Mouse (Mus musculus): ENCODE results near the gene Bcs1l. TPM values are rescaled to one million over a fixed set of nuclear protein-coding genes. Genes with fewer than 3 reads are reported as not detected.
A peak's percentile ranks its signal among the peaks of the same experiment; 100 is the strongest.

Gene Bcs1l
- polyA plus RNA-seq, 1 experiment from 2014 or later: 15.2 TPM

DNA sequence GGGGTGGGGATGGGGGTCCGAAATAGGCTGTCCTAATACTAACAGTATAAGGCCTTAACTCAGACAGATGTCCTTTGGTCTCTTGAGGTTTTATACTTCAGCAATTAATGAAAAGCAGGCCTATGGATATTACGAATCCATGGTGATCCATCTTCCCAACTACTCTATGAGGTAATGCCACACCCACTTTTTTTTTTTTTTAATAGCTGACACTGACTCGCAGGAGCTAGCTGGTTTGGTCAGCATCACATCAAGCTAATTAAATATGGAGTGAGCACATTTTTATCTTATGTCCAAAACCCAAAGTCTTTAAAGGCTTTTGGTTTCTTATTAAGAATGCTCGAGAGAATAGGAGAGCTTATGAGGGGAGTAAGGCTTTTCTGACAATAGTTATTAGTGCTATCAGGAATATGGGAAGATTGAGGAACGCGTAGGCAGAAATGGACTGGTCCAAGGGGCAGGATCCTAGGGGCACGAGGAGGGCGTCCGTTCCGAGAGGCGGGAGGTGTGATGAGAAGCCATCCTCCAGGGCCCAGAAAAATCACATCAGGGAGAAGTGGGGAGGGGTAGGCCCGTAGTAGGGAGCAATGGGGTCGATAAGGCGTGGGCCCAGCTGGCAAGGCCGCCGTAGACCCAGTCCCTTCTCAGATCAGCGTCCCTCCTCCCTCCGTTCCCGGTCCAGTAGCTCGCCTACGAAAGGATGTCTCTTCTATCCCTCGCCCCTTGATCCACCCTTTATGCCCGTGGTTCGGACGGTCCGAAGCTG, 12.6 kb downstream of the Bcs1l start:
- 9% methylated on average over 26 of the region's 26 CpGs for WGBS
- Histone ChIP-seq H3K4me2 (replicated peaks) (peak overlapping the region; percentile 74), H3K27ac (0 out of 2 replicates have a peak overlapping the region, but pooled peaks have one; percentile 17), H3K27me3 (no peaks in the 10 kb centered on the region), H3K4me1 (peaks cover 11% of the 10 kb centered on the region), H3K4me3 (peak overlapping the region; percentile 89), H3K9me3 (no peaks in the 10 kb centered on the region), H3K9ac (peak overlapping the region; percentile 82), H3K36me3 (peaks cover 33% of the 10 kb centered on the region)
- ATAC-seq (ENCODE audit: insufficient number of reproducible peaks, insufficient read depth, low FRiP score, low TSS enrichment): peak; percentile 58; the same call in 1 of the 2 replicates

DNA sequence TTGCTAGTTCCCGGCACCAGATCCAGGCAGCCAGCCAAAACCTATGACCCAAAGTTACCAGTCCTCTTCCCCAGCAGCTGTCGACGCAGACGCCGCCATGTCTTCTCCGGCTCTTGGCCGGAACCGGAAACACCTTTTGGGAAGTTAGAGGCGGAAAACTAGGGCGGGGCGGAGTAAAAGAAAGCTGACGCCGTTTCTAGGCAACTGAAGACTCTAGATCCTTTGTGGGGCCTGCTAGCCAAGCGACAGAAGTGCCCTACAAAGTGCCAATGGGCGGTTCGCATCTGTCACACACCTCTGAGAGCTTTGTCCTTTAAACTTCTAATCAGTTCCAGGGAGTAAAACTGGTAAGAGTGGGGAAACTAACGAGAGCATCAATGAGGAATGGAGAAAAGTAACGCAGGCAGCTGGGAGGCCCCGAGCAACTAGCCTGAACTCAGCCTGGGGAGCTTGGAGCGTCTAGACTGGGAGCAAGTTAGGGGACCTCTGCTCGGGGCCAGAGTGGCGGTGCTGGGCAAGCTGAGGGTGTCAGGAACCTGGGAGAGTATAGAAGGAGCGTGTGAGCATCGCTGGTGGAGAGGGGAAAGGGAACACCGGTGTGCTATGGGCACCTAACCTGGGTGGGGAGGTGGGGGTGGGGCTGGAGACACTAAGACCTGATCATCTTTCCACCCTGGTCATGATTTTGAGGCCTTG, 13.3 kb downstream of the Bcs1l start, which contains the start of the genes Rnf25 and Stk36:
Gene Rnf25 (minus strand): TSS at position 131 of the 696 bp plus-strand sequence.
Gene Stk36 (plus strand): TSS at position 179 of the 696 bp plus-strand sequence.
- WGBS: 11% methylated on average over 25 of the region's 25 CpGs
- Histone ChIP-seq H3K9ac (peak within 1 kb of the TSS; percentile 82), H3K4me2 (replicated peaks) (peak within 1 kb of the TSS; percentile 74), H3K27ac (0 out of 2 replicates have a peak within 1 kb of the TSS, but pooled peaks have one; percentile 17), H3K4me1 (peaks cover 11% of the 10 kb centered on the region), H3K36me3 (peaks cover 31% of the 10 kb centered on the region), H3K9me3 (no peaks in the 10 kb centered on the region), H3K27me3 (no peaks in the 10 kb centered on the region), H3K4me3 (peak within 1 kb of the TSS; percentile 89)
- peak; percentile 83 for ATAC-seq (ENCODE audit: insufficient number of reproducible peaks, insufficient read depth, low FRiP score, low TSS enrichment)

DNA sequence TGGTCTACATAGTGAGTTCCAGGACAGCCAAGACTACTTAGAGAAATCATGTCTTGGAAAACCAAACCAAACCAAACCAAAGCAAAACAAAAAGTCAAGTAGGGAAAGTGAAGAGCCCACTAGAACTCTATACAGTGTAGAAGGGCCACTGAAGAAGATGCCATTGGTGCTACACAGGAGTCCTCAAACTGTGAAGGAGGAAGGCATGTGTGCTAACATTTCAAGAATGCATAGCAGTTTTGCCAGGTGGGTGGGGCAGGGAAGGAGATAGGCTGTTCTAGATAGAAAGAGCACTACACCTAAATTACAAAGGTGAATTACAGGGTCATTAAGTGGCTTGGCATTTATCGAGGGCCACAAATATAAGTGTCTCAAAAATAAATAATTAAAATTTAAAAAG, 36.1 kb downstream of the Bcs1l start:
- 92% methylated on average over 1 of the region's 1 CpGs for WGBS
- H3K36me3 ChIP-seq: peaks cover 31% of the 10 kb centered on the region

DNA sequence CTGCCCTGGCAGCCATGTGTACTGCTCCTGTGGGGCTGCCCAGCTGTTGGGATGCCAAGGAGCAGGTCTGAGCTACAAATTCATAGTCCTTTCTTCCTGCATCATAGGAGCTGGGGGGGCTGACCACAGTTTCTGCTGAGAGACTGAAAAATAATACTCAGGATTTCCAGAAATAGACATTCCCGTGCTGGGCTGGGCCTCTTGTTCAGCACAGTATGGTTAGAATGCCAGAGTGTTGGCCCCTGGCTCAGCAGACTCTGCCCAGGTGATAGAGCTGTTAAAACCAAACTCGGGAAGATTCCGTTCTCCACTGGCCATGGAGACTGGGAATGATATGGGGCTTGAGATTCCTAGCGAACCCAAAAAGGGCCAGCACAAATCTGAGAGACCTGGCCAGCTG, 38.0 kb downstream of the Bcs1l start:
- H3K4me3 ChIP-seq: no peak overlapping the region
- WGBS: 84% methylated on average over 4 of the region's 4 CpGs
- H3K27me3 ChIP-seq: no peaks in the 10 kb centered on the region
- no peak overlapping the region for H3K27ac ChIP-seq
- no peak for ATAC-seq (ENCODE audit: insufficient number of reproducible peaks, insufficient read depth, low FRiP score, low TSS enrichment)
- no peaks in the 10 kb centered on the region for H3K9me3 ChIP-seq
- no peaks in the 10 kb centered on the region for H3K4me1 ChIP-seq
- no peak overlapping the region for H3K9ac ChIP-seq
- H3K4me2 ChIP-seq (replicated peaks): no peak overlapping the region
- peaks cover 31% of the 10 kb centered on the region for H3K36me3 ChIP-seq

More for the DNA sequence above, 36.1 kb downstream of the Bcs1l start:
- no peak overlapping the region for H3K27ac ChIP-seq
- H3K4me3 ChIP-seq: no peak overlapping the region
- no peaks in the 10 kb centered on the region for H3K4me1 ChIP-seq
- no peaks in the 10 kb centered on the region for H3K9me3 ChIP-seq
- H3K4me2 ChIP-seq (replicated peaks): no peak overlapping the region
- no peaks in the 10 kb centered on the region for H3K27me3 ChIP-seq
- H3K9ac ChIP-seq: no peak overlapping the region
- no peak for ATAC-seq (ENCODE audit: insufficient number of reproducible peaks, insufficient read depth, low FRiP score, low TSS enrichment)

DNA sequence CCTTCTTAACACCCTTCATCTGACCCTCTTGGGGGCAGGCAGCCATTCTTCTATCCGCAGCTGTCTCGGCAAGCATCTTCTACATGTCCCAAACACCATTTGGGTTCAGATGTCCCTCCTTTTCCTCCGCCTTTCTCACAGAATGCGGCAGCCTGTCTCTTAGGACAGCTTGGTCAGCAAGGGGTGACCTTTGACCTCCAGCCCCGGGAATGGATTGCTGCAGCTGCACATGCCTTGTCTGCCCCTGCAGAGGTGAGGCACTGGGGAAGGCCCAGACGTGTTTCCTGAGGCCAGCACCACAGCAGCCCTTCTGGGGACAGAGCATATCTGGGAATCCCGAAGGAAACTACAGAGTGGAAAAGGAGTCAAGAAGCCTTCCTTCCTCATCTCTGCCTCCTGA, 39.9 kb downstream of the Bcs1l start:
- WGBS: 28% methylated on average over 7 of the region's 7 CpGs
- Histone ChIP-seq H3K4me3 (no peak overlapping the region), H3K4me2 (replicated peaks) (no peak overlapping the region), H3K36me3 (peaks cover 31% of the 10 kb centered on the region), H3K4me1 (no peaks in the 10 kb centered on the region), H3K9ac (no peak overlapping the region), H3K27ac (no peak overlapping the region), H3K27me3 (no peaks in the 10 kb centered on the region), H3K9me3 (no peaks in the 10 kb centered on the region)
- no peak for ATAC-seq (ENCODE audit: insufficient number of reproducible peaks, insufficient read depth, low FRiP score, low TSS enrichment)

DNA sequence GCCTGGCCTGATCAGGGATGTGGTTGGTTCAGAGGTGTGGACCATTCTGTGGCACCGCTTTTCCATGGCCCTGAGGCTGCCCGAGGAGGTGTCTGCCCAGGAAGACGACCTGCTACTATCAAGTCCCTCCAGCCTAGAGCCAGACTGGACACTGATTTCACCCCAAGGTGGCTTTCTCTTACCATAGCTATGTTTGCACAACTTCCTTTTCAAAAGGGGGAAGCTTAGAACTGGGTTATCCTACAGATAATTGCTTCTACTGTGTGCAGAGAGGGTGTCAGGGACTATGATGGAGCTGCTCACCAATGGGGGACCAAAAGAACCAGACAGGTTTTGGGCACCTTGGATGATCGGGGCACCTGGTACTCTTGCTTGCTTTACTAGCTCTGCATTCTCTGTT, 44.6 kb downstream of the Bcs1l start:
- Histone ChIP-seq H3K27ac (no peak overlapping the region), H3K36me3 (peaks cover 25% of the 10 kb centered on the region), H3K9ac (no peak overlapping the region), H3K4me3 (no peak overlapping the region), H3K27me3 (no peaks in the 10 kb centered on the region), H3K4me2 (replicated peaks) (no peak overlapping the region), H3K4me1 (no peaks in the 10 kb centered on the region), H3K9me3 (no peaks in the 10 kb centered on the region)
- ATAC-seq (ENCODE audit: insufficient number of reproducible peaks, insufficient read depth, low FRiP score, low TSS enrichment): no peak
- 88% methylated on average over 4 of the region's 4 CpGs for WGBS

Small RNA genes within 50 kb of the gene (microRNA-seq; reads per million reads assigned to microRNA genes)
- gene Gm25035: not detected

Other genes starting within 250 kb of the Bcs1l start
- 0.93 and 0.98 TPM in 2 replicates for gene Catip, start 226.2 kb upstream of the Bcs1l start, polyA plus RNA-seq (2016; fragmentation: Nextera tagmentation; extraction: Ambion mirVana)
- gene Slc11a1, start 213.1 kb upstream of the Bcs1l start, polyA plus RNA-seq (2016; fragmentation: Nextera tagmentation; extraction: Ambion mirVana): 4.1 and 5.0 TPM in 2 replicates
- gene Ctdsp1, start 196.8 kb upstream of the Bcs1l start, polyA plus RNA-seq (2016; fragmentation: Nextera tagmentation; extraction: Ambion mirVana): 75.7 and 78.9 TPM in 2 replicates
- gene Vil1, start 178.9 kb upstream of the Bcs1l start, polyA plus RNA-seq (2016; fragmentation: Nextera tagmentation; extraction: Ambion mirVana): 0.23 and 0.24 TPM in 2 replicates
- 70.1 and 71.5 TPM in 2 replicates for gene Cnot9, start 82.2 kb upstream of the Bcs1l start, polyA plus RNA-seq (2016; fragmentation: Nextera tagmentation; extraction: Ambion mirVana)
- 0.89 and 1.2 TPM in 2 replicates for gene Plcd4, start 45.4 kb upstream of the Bcs1l start, polyA plus RNA-seq (2016; fragmentation: Nextera tagmentation; extraction: Ambion mirVana)
- gene Usp37, start 44.0 kb upstream of the Bcs1l start, polyA plus RNA-seq (2016; fragmentation: Nextera tagmentation; extraction: Ambion mirVana): 39.8 and 41.7 TPM in 2 replicates
- 9.5 and 10.5 TPM in 2 replicates for gene Zfp142, start within 50 bp of the Bcs1l start, polyA plus RNA-seq (2016; fragmentation: Nextera tagmentation; extraction: Ambion mirVana)
- 37.9 and 39.0 TPM in 2 replicates for gene Rnf25, start 13.1 kb downstream of the Bcs1l start, polyA plus RNA-seq (2016; fragmentation: Nextera tagmentation; extraction: Ambion mirVana)
- gene Stk36, start 13.2 kb downstream of the Bcs1l start, polyA plus RNA-seq (2016; fragmentation: Nextera tagmentation; extraction: Ambion mirVana): 13.7 and 13.9 TPM in 2 replicates
- 28.6 and 29.3 TPM in 2 replicates for gene Ttll4, start 73.5 kb downstream of the Bcs1l start, polyA plus RNA-seq (2016; fragmentation: Nextera tagmentation; extraction: Ambion mirVana)
- 9.1 and 10.5 TPM in 2 replicates for gene Cyp27a1, start 125.3 kb downstream of the Bcs1l start, polyA plus RNA-seq (2016; fragmentation: Nextera tagmentation; extraction: Ambion mirVana)
- gene Prkag3, start 160.9 kb downstream of the Bcs1l start, polyA plus RNA-seq (2016; fragmentation: Nextera tagmentation; extraction: Ambion mirVana): 0.47 and 0.56 TPM in 2 replicates
- 30.1 and 30.8 TPM in 2 replicates for gene Wnt6, start 183.6 kb downstream of the Bcs1l start, polyA plus RNA-seq (2016; fragmentation: Nextera tagmentation; extraction: Ambion mirVana)
- 3.1 and 3.5 TPM in 2 replicates for gene Wnt10a, start 203.2 kb downstream of the Bcs1l start, polyA plus RNA-seq (2016; fragmentation: Nextera tagmentation; extraction: Ambion mirVana)

All from embryonic facial prominence, embryonic 12.5 days (tissue).